Mouse (Mus musculus) cerebellum, adult 18-20 months (tissue): Measurements from ENCODE around the gene Vps25.
A peak's percentile ranks its signal among the peaks of the same experiment; 100 is the strongest.

ENCODE experiments used
- DNase-seq, 2 experiments: peaks; one replicate each; pipeline ENCODE4 v3.0.0; 2021

The Vps25 gene

GRCm38 (mm10) chr11:101253613-101254389 lies at the start of gene Vps25:
Gene Vps25 (plus strand): TSS chr11:101253707.
- peak; percentile 84 to 88 for DNase-seq

GRCm38 (mm10) chr11:101211970-101212369 lies 41.5 kb upstream of the Vps25 start:
- peak in 1 of 2 experiments; percentile 38 for DNase-seq

GRCm38 (mm10) chr11:101216936-101217335 lies 36.6 kb upstream of the Vps25 start:
- no peak for DNase-seq

- DNase-seq = no peak
These were observed 35.0 kb upstream of the Vps25 start for GRCm38 (mm10) chr11:101218436-101219055.

GRCm38 (mm10) chr11:101220853-101221252 lies 32.7 kb upstream of the Vps25 start:
- no peak for DNase-seq

GRCm38 (mm10) chr11:101221306-101221986 lies 32.1 kb upstream of the Vps25 start:
- DNase-seq = no peak

- no peak for DNase-seq
These were observed 29.2 kb upstream of the Vps25 start for GRCm38 (mm10) chr11:101224337-101224736.

GRCm38 (mm10) chr11:101225331-101226064 lies 28.0 kb upstream of the Vps25 start:
- no peak for DNase-seq

GRCm38 (mm10) chr11:101226065-101226701 lies 27.3 kb upstream of the Vps25 start, which contains the start of gene Ezh1:
Gene Ezh1 (minus strand): TSS chr11:101226463.
- peak; percentile 90 to 98 for DNase-seq

GRCm38 (mm10) chr11:101229361-101229900 lies 24.1 kb upstream of the Vps25 start:
- no peak for DNase-seq

- DNase-seq = peak in 1 of 2 experiments; percentile 18
These were observed 23.4 kb upstream of the Vps25 start for GRCm38 (mm10) chr11:101230061-101230511.

- DNase-seq = no peak
These were observed 23.0 kb upstream of the Vps25 start for GRCm38 (mm10) chr11:101230526-101230925.

- peak in 1 of 2 experiments; percentile 26 for DNase-seq
These were observed 22.3 kb upstream of the Vps25 start for GRCm38 (mm10) chr11:101230991-101231871.

- DNase-seq = no peak
These were observed 21.3 kb upstream of the Vps25 start for GRCm38 (mm10) chr11:101232010-101232839.

GRCm38 (mm10) chr11:101233240-101233639 lies 20.3 kb upstream of the Vps25 start:
- no peak for DNase-seq

GRCm38 (mm10) chr11:101234124-101234523 lies 19.4 kb upstream of the Vps25 start:
- DNase-seq = no peak

- no peak for DNase-seq
These were observed 18.1 kb upstream of the Vps25 start for GRCm38 (mm10) chr11:101235429-101235828.

- no peak for DNase-seq
These were observed 16.7 kb upstream of the Vps25 start for GRCm38 (mm10) chr11:101236782-101237181.

- no peak for DNase-seq
These were observed 15.3 kb upstream of the Vps25 start for GRCm38 (mm10) chr11:101238071-101238647.

- DNase-seq = no peak
These were observed 8.4 kb upstream of the Vps25 start for GRCm38 (mm10) chr11:101245071-101245470.
